Mouse (Mus musculus): ENCODE measurements at regions not wholly inside any gene's neighbourhood (a gene's known extent, or its start where the extent isn't known, plus 50 kb on each side); places are given as distances from the start of the nearest gene placed in this dataset.

- peak in 1 of 2 experiments; percentile 42; a peak in 1 of 4 replicates for ATAC-seq (replicated peaks in 1 of 2; ENCODE audit: insufficient read depth in 1 of 2, low FRiP score in 2 of 2, low TSS enrichment in 1 of 2, low read depth in 1 of 2, poor library complexity in 2 of 2, severe bottlenecking in 2 of 2)
Measured at GRCm38 (mm10) chr1:33395733-33396132, 273.9 kb downstream of the Prim2 start.

DNA sequence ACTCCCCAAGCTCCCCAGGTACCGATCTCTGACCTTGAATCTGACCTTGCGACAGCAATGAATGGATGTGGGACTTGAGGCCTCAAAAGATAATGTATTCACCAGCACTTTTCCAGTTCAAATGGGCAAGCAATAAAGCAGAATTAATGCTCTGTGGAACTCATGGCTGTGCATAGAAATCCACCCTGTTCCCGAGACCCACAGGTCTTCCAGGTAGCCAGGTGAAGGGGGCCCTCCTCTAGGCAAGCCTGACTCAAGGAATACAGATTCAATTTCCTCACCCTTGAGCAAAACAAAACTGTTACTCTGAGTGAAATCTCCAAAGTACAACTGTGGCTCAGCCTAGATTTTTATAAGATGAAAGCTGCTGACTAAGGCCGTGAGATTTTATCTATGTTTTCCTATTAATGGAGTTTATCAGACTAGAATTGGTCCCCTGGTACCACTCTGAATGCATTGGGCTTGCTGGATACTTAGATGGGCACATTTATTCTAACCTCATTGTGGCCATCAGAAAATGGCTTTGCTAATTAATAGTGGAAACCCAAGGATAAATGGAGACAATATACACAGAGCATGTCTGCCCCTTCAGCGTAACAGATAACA is 274.5 kb downstream of the Prim2 start:
- ATAC-seq (replicated peaks in 1 of 2; ENCODE audit: insufficient read depth in 1 of 2, low FRiP score in 2 of 2, low TSS enrichment in 1 of 2, low read depth in 1 of 2, poor library complexity in 2 of 2, severe bottlenecking in 2 of 2): no peak

DNA sequence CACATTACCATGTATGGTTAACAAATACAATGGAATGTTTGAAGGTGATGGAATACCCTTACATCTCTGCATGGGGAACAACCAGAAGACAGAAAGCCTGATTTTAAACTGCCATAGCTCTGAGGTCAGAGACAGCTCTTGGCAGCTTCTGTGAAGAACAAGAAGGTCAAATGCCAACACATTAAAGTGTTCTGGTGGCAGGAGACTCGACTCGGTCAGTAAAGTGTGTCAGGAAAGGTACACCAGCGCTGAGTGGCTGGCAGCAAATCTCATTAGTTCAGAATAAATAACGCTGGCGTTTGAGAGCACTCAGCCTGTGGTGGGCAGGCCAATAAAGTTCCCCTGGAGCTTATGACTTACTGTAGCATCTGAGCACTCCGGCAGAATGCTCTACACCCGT is 298.8 kb downstream of the Prim2 start:
- no peak for ATAC-seq (replicated peaks in 1 of 2; ENCODE audit: insufficient read depth in 1 of 2, low FRiP score in 2 of 2, low TSS enrichment in 1 of 2, low read depth in 1 of 2, poor library complexity in 2 of 2, severe bottlenecking in 2 of 2)

- ATAC-seq (replicated peaks in 1 of 2; ENCODE audit: insufficient read depth in 1 of 2, low FRiP score in 2 of 2, low TSS enrichment in 1 of 2, low read depth in 1 of 2, poor library complexity in 2 of 2, severe bottlenecking in 2 of 2): no peak
Measured at GRCm38 (mm10) chr1:33362688-33363426, 306.7 kb downstream of the Prim2 start.

DNA sequence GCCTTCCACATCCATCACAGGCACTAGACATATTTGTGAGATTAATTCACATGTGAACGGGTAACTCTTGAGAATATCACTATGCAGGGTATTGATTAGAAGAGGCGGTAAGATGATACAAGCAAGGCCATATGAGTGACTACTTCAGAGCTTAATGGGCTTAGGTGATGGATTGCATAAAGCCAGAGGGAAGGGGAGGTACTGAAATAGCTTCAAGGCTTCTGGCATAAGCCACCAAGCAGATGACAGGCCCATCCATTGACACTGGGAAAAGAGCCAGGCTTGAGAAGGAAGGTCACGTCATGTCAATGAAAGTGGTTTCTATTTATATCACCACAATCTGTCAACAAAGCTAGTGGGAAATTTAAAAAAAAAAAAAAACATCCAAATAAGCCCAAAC is 335.5 kb downstream of the Prim2 start:
- no peak for ATAC-seq (replicated peaks in 1 of 2; ENCODE audit: insufficient read depth in 1 of 2, low FRiP score in 2 of 2, low TSS enrichment in 1 of 2, low read depth in 1 of 2, poor library complexity in 2 of 2, severe bottlenecking in 2 of 2)
